Mouse (Mus musculus): Measurements from ENCODE around the gene Spaca3. TPM values are rescaled to one million over a fixed set of nuclear protein-coding genes. Genes with fewer than 3 reads are reported as not detected.
A peak's percentile ranks its signal among the peaks of the same experiment; 100 is the strongest.

Gene Spaca3
- not detected for total RNA-seq (2021)
- long read RNA-seq, experiment 1 = 0 reads
- long read RNA-seq, experiment 2 = 0 reads

DNA sequence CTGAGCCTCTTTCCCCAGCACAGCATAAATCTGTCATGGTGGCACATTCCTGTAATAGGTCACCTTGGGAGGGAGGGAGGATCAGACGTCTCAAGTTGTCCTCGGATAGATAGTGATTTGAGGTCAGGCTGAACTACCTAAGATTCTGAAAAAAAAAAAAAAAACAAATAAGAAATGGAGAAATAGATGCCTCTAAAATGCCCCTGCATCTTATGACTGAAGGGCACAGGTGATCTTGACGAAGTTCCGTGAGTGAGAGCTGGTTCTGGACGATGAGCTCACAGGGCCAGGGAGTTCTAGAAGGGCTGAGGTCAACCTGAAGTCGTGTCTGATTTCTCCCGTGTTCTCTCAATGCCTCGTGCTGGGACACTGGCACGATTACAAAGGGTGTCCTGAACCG lies at the start of gene Spaca3:
Gene Spaca3, plus strand, starts transcription at position 301 of the 400 bp plus-strand sequence.
- TF ChIP-seq CTCF (conservative IDR thresholded peaks at IDR 0.05) = no peak
- no peak within 1 kb of the TSS for H3K27ac ChIP-seq
- no peak within 1 kb of the TSS for H3K4me3 ChIP-seq
- DNase-seq (ENCODE audit: low spot score in 2 of 2) = no peak

DNA sequence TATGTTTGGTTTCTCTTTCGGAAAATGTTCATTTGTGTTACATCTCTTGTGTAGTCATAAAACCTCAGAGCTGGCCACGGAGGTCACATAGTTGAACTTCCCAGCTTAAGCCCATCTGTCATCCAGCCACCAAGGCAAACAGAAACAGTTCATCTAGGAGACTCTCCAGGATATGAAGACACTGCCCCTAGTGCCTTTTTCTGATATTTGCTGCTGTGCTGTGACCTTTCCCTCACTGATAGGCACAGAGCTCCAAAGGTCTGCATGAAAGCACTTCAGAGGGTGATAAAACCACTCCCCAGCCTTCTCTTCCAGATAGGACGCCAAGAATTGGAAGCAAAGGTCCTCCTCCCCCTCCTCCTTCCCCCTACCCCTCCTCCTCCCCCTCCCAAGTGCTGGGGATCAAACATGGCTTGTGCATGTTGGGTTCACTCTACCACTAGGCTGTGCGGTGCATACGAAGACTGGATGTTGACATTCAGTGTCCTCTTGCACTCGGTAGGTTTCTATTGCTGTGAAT lies 49.6 kb upstream of the Spaca3 start:
- peak; percentile 33 for TF ChIP-seq CTCF (conservative IDR thresholded peaks at IDR 0.05)
- DNase-seq (ENCODE audit: low spot score in 2 of 2) = no peak
- peak overlapping the region; percentile 79; the same call in 1 of the 2 replicates for H3K27ac ChIP-seq
- no peak overlapping the region for H3K4me3 ChIP-seq

DNA sequence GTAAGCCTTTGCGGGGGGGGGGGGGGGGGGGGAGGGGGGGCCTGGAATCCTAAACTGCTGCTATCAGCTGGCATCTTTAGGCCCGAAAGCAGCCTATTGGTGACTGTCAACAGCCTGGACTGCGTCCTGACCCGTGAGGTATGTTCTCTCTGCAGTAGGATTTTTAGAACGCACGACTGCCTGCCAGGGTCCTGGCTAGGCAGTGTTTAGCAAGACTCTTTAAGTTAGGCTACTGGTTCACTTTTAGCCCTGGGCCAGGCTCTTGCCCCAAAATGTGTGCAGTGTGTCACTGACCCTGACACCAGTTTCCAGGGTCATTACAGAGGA lies 48.5 kb upstream of the Spaca3 start:
- H3K4me3 ChIP-seq = peak overlapping the region; percentile 53
- H3K27ac ChIP-seq = peak overlapping the region; percentile 79
- no peak for DNase-seq (ENCODE audit: low spot score in 2 of 2)

DNA sequence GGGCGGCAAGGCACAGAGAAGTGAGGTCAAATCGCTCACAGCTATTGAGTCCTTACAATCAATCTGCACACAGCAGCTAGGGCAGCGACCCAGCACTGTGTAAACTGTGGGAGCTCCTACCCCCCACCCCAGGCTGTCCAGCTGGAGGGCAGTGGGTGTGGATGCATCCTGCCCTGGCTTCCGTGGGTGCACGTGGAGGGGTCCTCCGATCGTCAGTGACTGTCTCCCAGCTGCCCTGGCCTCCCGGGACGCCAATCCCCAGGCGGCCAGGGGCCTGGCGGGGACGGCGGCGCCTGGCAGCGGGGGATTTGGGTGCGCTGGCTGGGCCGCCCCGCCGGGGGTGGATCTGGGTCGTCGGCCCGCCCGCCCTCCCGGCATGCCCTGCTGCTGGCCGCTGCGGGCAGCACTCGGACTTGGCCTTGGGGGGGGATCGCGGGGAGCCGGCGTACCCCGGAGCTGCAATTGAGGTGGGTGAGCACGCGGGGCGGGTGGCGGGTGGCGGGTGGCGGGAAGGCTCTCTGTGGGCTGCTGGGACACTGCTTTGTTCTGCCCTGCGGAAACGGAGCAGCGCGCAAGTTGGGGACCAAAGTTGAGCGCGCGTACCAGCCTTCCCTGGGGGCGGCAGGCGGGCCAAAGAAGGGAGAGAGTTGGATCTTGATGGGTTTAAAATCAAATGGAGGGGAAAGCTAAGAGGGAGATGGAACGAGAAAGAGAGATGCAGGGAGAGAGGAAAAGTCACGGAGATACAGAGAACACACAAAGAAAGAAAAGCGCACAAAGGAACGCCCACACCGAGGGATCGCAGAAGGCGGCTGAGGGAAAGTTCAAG lies 48.0 kb upstream of the Spaca3 start, which contains the start of gene Tmem98:
Gene Tmem98, plus strand, starts transcription at position 183 of the 829 bp plus-strand sequence.
- no peak for TF ChIP-seq CTCF (conservative IDR thresholded peaks at IDR 0.05)
- Histone ChIP-seq H3K4me3 (peak within 1 kb of the TSS; percentile 53), H3K27ac (peak within 1 kb of the TSS; percentile 79)
- DNase-seq (ENCODE audit: low spot score in 2 of 2) = peak; percentile 21 to 41

More for the DNA sequence above, 48.5 kb upstream of the Spaca3 start:
- TF ChIP-seq CTCF (conservative IDR thresholded peaks at IDR 0.05) = no peak

DNA sequence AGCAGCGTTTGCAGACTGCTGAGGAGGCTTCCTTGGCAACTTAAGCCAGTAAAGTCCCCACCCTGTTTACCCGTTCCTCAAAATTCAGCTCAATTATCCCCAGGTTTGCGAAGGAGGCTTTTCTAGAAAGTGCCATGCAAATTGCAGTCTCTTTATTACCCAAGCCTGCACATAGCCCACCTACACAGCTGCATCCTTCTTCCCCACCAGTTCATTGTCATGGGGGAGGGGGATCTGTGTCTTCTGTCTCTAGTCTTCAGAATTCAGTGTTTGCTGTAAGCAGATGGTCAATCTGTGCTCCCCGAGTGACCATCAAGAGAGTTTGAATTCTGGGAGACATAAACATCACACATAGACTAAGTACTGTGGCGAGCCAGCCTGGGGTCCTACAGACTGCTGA lies 47.0 kb upstream of the Spaca3 start:
- TF ChIP-seq CTCF (conservative IDR thresholded peaks at IDR 0.05) = no peak
- Histone ChIP-seq H3K4me3 (peak overlapping the region; percentile 53), H3K27ac (peak overlapping the region; percentile 79; the same call in 1 of the 2 replicates)
- DNase-seq (ENCODE audit: low spot score in 2 of 2) = no peak

DNA sequence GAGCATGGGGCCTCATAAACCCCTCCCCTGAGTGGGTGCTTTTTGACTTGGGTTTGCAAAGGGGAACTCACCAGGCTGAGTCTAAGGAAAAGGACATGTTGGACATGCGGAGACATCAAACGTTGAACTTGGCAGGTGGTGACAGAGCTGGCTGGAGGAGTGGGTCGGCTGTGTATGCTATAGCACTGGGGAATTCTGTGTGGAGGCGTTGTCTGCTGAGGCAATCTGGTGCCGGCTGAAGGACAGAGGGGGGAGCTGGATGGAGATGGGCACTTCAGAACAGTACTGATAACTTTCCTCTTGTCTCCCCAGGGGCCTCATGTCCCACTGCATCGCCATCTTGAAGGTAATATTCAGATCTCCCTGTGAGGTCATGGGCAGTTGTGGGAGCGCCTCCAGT lies 42.8 kb upstream of the Spaca3 start:
- TF ChIP-seq CTCF (conservative IDR thresholded peaks at IDR 0.05) = no peak
- DNase-seq (ENCODE audit: low spot score in 2 of 2) = no peak
- Histone ChIP-seq H3K27ac (no peak overlapping the region), H3K4me3 (no peak overlapping the region)

DNA sequence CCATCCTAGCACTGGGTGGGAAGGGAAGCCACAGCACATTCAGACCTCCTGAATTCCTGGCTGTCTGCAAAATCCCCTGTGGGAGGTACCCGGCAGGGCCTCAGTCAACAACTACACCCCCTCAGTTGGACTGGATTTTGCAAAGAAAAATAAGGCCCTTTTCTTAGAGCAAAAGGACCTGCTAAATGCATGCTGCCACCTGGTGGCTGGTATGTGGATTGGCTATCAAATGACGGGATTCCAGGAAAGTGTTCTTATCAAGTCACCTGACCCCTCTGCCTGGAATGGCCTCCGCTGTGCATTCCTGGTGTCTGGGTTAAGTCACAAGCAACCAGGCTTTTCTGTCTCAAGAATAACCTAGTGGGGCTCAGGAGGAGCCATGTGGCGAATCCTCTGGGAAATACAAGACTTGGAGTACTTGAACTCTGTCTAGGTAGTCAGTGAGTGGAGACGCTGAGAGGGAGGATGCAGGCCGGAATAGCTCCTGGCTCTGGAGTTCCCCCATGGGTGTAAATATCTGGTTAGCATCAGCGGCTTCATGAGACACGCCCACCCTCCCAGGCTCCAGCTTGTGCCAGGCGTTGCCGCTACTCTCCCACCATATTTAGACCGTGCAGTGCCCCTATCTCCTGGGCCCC lies 40.0 kb upstream of the Spaca3 start:
- Histone ChIP-seq H3K4me3 (no peak overlapping the region), H3K27ac (no peak overlapping the region)
- TF ChIP-seq CTCF (conservative IDR thresholded peaks at IDR 0.05) = peak; percentile 96
- DNase-seq (ENCODE audit: low spot score in 2 of 2) = peak; percentile 41 to 54

DNA sequence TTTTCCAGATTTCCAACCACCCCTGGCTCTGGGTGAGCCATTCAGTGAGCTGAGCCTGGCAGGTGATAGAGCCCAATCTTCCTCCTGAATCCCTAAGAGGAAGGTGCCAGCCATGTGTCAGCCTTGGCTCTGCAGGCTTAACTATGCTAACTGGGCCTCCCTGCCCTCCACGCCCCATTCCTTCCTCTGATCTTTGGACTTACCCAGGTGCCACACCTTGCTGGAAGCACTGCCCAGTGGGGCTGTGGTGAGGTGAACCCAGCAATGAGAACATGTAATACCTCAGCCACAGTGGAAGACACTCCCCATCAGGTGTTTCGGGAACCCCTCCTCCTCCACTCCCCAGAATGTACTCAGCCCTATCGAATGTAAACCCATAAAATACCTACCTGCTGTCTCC lies 38.1 kb upstream of the Spaca3 start:
- Histone ChIP-seq H3K4me3 (no peak overlapping the region), H3K27ac (no peak overlapping the region)
- no peak for DNase-seq (ENCODE audit: low spot score in 2 of 2)
- no peak for TF ChIP-seq CTCF (conservative IDR thresholded peaks at IDR 0.05)

DNA sequence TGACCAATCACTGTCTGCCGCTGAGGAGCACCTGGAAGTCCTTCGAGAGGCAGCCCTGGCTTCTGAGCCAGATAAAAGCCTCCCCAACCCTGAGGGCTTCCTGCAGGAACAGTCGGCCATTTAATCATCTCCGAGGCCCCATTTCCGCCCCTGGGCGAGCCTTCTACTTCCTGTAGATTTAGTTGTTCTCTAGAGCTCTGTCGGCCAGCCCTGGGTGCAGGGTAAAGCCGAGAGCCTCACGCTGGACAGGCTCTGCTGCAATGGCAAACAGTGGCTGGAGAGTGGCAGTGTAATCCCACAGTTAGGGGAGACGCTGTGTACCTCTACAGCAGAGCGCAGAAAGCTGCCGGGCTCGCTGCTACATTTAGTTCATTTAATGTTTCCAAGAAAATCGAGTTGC lies 36.9 kb upstream of the Spaca3 start:
- DNase-seq (ENCODE audit: low spot score in 2 of 2) = peak; percentile 26 to 36
- TF ChIP-seq CTCF (conservative IDR thresholded peaks at IDR 0.05) = peak; percentile 66
- H3K4me3 ChIP-seq = no peak overlapping the region
- H3K27ac ChIP-seq = no peak overlapping the region

DNA sequence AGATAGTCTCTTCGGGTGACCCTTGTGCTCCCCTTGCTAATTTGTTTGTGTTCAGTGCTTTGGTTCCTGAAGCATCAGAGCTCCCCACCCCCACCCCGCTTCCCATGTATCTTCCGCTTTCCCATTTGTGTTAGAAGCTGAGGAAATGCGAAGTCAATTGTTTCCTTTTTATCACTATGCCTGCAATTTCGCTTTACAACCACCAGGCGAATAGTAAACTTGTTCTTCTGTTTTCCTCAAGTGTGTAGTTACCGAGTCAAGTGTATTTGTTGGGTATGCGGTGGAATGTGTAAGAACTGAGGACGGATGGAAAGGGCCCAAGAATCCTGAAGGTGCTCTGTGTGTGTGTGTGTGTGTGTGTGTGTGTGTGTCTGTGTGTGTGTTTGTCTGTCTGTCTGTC lies 36.4 kb upstream of the Spaca3 start:
- no peak overlapping the region for H3K4me3 ChIP-seq
- TF ChIP-seq CTCF (conservative IDR thresholded peaks at IDR 0.05) = no peak
- no peak for DNase-seq (ENCODE audit: low spot score in 2 of 2)
- no peak overlapping the region for H3K27ac ChIP-seq

DNA sequence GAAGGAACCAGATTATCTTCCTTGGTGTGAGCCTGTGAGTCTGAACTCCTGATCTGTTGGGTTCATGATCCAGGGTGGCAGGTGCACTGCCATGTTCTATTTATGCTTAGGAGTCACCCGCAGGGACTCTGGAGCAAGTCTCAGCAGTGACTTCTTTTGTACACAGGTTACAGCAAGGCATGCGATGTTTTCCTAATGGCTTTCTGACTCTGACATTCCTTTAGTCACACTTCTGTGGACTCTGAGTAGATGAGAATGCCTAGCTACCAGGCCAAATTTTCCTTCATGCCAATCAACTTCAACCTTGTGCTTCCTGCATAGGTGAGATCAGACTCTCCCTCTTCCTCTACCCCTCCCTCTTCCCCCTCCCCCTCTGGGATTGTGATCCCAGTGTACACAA lies 22.8 kb upstream of the Spaca3 start:
- DNase-seq (ENCODE audit: low spot score in 2 of 2) = no peak
- no peak overlapping the region for H3K27ac ChIP-seq
- no peak for TF ChIP-seq CTCF (conservative IDR thresholded peaks at IDR 0.05)
- H3K4me3 ChIP-seq = no peak overlapping the region

DNA sequence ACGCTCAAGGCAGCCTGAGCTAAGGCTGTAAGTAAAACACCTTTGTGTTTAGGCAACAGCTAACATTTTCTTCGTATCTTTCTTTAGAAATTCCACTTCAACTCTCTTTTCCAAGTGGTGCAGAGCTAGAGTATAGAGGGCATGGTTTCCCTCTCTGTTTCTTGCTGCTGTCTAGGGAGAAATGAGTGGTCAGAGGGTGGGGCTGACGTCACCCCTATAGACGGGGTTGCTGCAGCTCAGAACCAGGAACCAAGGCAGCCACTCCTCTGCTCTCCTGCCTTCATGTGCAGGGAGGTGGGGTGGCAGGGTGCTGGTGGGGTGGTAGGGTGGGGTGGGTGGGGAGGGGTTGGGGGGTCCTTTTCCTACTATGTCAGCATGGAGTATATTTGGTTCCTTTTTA lies 22.3 kb upstream of the Spaca3 start:
- Histone ChIP-seq H3K27ac (no peak overlapping the region), H3K4me3 (no peak overlapping the region)
- no peak for TF ChIP-seq CTCF (conservative IDR thresholded peaks at IDR 0.05)
- DNase-seq (ENCODE audit: low spot score in 2 of 2) = no peak

DNA sequence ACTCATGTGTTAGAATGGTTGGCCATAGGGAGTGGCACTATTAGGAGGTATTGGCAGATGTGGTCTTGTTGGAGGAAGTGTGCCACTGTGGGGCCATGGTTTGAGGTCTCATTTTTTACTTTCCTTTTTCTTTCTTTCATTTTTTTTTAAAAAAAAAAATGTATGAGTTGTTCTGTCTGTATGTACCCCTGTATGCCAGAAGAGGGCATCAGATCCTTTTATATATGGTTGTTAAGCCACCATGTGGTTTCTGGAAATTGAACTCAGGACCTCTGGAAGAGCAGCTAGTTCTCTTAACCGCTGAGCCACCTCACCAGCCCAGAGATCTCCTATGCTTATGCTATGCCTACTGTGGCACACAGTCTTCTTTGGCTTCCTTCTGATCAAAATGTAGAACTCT lies 19.4 kb upstream of the Spaca3 start:
- H3K4me3 ChIP-seq = no peak overlapping the region
- peak; percentile 75 for TF ChIP-seq CTCF (conservative IDR thresholded peaks at IDR 0.05)
- no peak for DNase-seq (ENCODE audit: low spot score in 2 of 2)

More for the DNA sequence above, 19.4 kb upstream of the Spaca3 start:
- no peak overlapping the region for H3K27ac ChIP-seq
